ENCODE assay signal across 11 mouse cellular contexts in the genomic region with DNA sequence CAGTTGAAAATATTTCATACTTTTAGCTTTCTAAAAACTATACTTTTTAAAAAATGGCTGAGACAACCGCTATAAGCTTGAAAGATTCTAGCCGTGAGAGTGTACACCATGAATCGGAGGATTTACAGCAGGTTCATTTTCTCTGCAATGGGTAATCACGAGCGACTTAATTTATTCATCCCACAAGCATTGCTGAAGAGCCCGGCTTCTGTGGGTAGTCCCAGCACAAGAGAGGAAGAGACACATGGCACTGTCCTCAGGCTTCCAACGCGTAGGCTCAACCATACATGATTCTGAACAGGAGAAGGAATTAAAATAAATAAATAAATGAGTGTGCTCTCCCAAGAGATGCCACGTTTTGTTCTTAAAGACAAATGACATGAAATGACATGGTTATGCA.
DNase-seq lines count a peak whose midpoint lies in the region; ATAC-seq lines count a peak whose summit lies in the region.
"Had no signal": no experiment of that assay in that cellular context is flagged by ENCODE, and none has a peak within 500 bp of the region (broad histone marks: within the 10 kb centered on the region; RNA-seq: fewer than 3 reads in every experiment).

No protein-coding gene starts in this region.

- peak; percentile 67 for ATAC-seq in cerebellum, adult (ENCODE audit: insufficient number of reproducible peaks, low FRiP score, low TSS enrichment)
- ATAC-seq in forebrain, embryonic 14.5 days = peak; percentile 46; the same call in 1 of the 2 replicates
- peak; percentile 50 for ATAC-seq in midbrain, embryonic 15.5 days (replicated peaks)
- no peak for ATAC-seq in heart, embryonic 11.5 days (replicated peaks; ENCODE audit: insufficient number of reproducible peaks, low FRiP score, low TSS enrichment)
- no peak for ATAC-seq in megakaryocyte-erythroid progenitor cell, adult 5-6 weeks (replicated peaks; ENCODE audit: low FRiP score, low TSS enrichment, poor library complexity, severe bottlenecking)
- ATAC-seq: activated CD4-positive, CD25-positive, alpha-beta regulatory T cell, adult 4 months; lung, postnatal 0 days had no signal

- peaks cover 27% of the 10 kb centered on the region for H3K4me1 ChIP-seq in forebrain, embryonic 14.5 days (ENCODE audit: control insufficient read depth, insufficient read depth, low read length)
- peaks cover 49% of the 10 kb centered on the region for H3K4me1 ChIP-seq in midbrain, embryonic 15.5 days
- H3K4me1 ChIP-seq in heart, embryonic 11.5 days (ENCODE audit: control insufficient read depth, insufficient read depth, low read length) = no peaks in the 10 kb centered on the region
- H3K4me1 ChIP-seq: heart, embryonic 13.5 days had no signal

- peaks cover under 1% of the 10 kb centered on the region; the same call in 1 of the 2 replicates for H3K36me3 ChIP-seq in forebrain, embryonic 14.5 days (ENCODE audit: control insufficient read depth, insufficient read depth, low read length)
- H3K36me3 ChIP-seq in midbrain, embryonic 15.5 days (replicated peaks) = no peaks in the 10 kb centered on the region
- H3K36me3 ChIP-seq in heart, embryonic 11.5 days (ENCODE audit: control insufficient read depth, insufficient read depth, low read length) = no peaks in the 10 kb centered on the region
- H3K36me3 ChIP-seq: heart, embryonic 13.5 days had no signal

- DNase-seq in forebrain, embryonic 14.5 days (ENCODE audit: low spot score) = peak; percentile 75
- peak; percentile 57 to 66 for DNase-seq in layer of hippocampus, adult 8-10 months (ENCODE audit: low spot score in 2 of 2)
- DNase-seq in embryo, embryonic 11 days = no peak
- DNase-seq in thymus, postnatal 36 days = no peak

- H3K4me2 ChIP-seq in forebrain, embryonic 14.5 days (ENCODE audit: low read length) = peak overlapping the region; percentile 46
- H3K4me2 ChIP-seq in midbrain, embryonic 15.5 days = peak overlapping the region; percentile 69
- no peak overlapping the region for H3K4me2 ChIP-seq in heart, embryonic 11.5 days
- H3K4me2 ChIP-seq: heart, embryonic 13.5 days had no signal

- peak overlapping the region; percentile 35 for H3K4me3 ChIP-seq in forebrain, embryonic 14.5 days (ENCODE audit: low read depth, low read length)
- peak overlapping the region; percentile 52 for H3K4me3 ChIP-seq in midbrain, embryonic 15.5 days
- H3K4me3 ChIP-seq in heart, embryonic 11.5 days (ENCODE audit: low read depth, low read length) = no peak overlapping the region
- H3K4me3 ChIP-seq: heart, embryonic 13.5 days had no signal

- WGBS in forebrain, embryonic 14.5 days = 60% methylated on average over 9 of the region's 9 CpGs
- 21% methylated on average over 9 of the region's 9 CpGs for WGBS in midbrain, embryonic 15.5 days
- 82% methylated on average over 9 of the region's 9 CpGs for whole genome bisulfite sequencing in heart, embryonic 11.5 days (ENCODE audit: insufficient replicate concordance)

- H3K9ac ChIP-seq in forebrain, embryonic 14.5 days (ENCODE audit: low read length) = peak overlapping the region; percentile 40
- peak overlapping the region; percentile 41 for H3K9ac ChIP-seq in midbrain, embryonic 15.5 days
- no peak overlapping the region for H3K9ac ChIP-seq in heart, embryonic 11.5 days (ENCODE audit: low read depth, low read length)
- H3K9ac ChIP-seq: heart, embryonic 13.5 days had no signal

- no peaks in the 10 kb centered on the region for H3K9me3 ChIP-seq in forebrain, embryonic 14.5 days (replicated peaks; ENCODE audit: control insufficient read depth, low read length)
- H3K9me3 ChIP-seq in midbrain, embryonic 15.5 days = no peaks in the 10 kb centered on the region
- no peaks in the 10 kb centered on the region for H3K9me3 ChIP-seq in heart, embryonic 11.5 days (replicated peaks; ENCODE audit: control insufficient read depth, low read length)
- H3K9me3 ChIP-seq: heart, embryonic 13.5 days had no signal

- H3K27ac ChIP-seq in forebrain, embryonic 14.5 days (ENCODE audit: low read depth, low read length) = peak overlapping the region; percentile 77; the same call in 1 of the 2 replicates
- peak overlapping the region; percentile 84 for H3K27ac ChIP-seq in midbrain, embryonic 15.5 days
- H3K27ac ChIP-seq in heart, embryonic 11.5 days (ENCODE audit: low read depth, low read length) = no peak overlapping the region
- H3K27ac ChIP-seq: heart, embryonic 13.5 days had no signal

- no peaks in the 10 kb centered on the region for H3K27me3 ChIP-seq in forebrain, embryonic 14.5 days (replicated peaks; ENCODE audit: control insufficient read depth, insufficient read depth, low read length)
- H3K27me3 ChIP-seq in midbrain, embryonic 15.5 days (replicated peaks) = no peaks in the 10 kb centered on the region
- no peaks in the 10 kb centered on the region for H3K27me3 ChIP-seq in heart, embryonic 11.5 days (ENCODE audit: control insufficient read depth, insufficient read depth, low read length)
- H3K27me3 ChIP-seq: heart, embryonic 13.5 days had no signal

Comparison
In these comparisons a context has a peak if more than half of its experiments do, and no peak if none do; other contexts are left out.
1. ATAC-seq: peak in cerebellum, adult (single experiment), forebrain, embryonic 14.5 days (single experiment) and midbrain, embryonic 15.5 days (single experiment); none in heart, embryonic 11.5 days (single experiment) and megakaryocyte-erythroid progenitor cell, adult 5-6 weeks (single experiment).
2. DNase-seq: peak in forebrain, embryonic 14.5 days (single experiment) and layer of hippocampus, adult 8-10 months (2 of 2); none in embryo, embryonic 11 days (single experiment) and thymus, postnatal 36 days (0 of 2).